Mouse (Mus musculus) right cerebral cortex, postnatal 4 days (tissue): ENCODE results near the gene Nat10.

ENCODE experiments used
- DNase-seq: peaks from one replicate; pipeline ENCODE4 v3.0.0-alpha.2; 2022

Nat10 gene

GRCm38 (mm10) chr2:103743988-103744387 is 17.1 kb downstream of the Nat10 start:
- peak; percentile 78 for DNase-seq

GRCm38 (mm10) chr2:103743536-103743935 is 17.5 kb downstream of the Nat10 start:
- DNase-seq, result no peak

- DNase-seq, result no peak
Observed at GRCm38 (mm10) chr2:103742821-103743220, 18.2 kb downstream of the Nat10 start.

- no peak for DNase-seq
Observed at GRCm38 (mm10) chr2:103731423-103731822, 29.6 kb downstream of the Nat10 start.

- DNase-seq, result peak; percentile 40
Observed at GRCm38 (mm10) chr2:103730999-103731398, 30.1 kb downstream of the Nat10 start.

- DNase-seq, result no peak
Observed at GRCm38 (mm10) chr2:103728027-103728540, 33.0 kb downstream of the Nat10 start.

GRCm38 (mm10) chr2:103724521-103724920 is 36.5 kb downstream of the Nat10 start:
- DNase-seq, result no peak

- DNase-seq, result no peak
Observed at GRCm38 (mm10) chr2:103719292-103719646, 41.8 kb downstream of the Nat10 start.

GRCm38 (mm10) chr2:103718594-103719291 is 42.3 kb downstream of the Nat10 start:
- peak; percentile 78 for DNase-seq

GRCm38 (mm10) chr2:103714412-103714811 is 46.7 kb downstream of the Nat10 start:
- no peak for DNase-seq

- no peak for DNase-seq
Observed at GRCm38 (mm10) chr2:103713831-103714230, 47.2 kb downstream of the Nat10 start.

- no peak for DNase-seq
Observed at GRCm38 (mm10) chr2:103710849-103711248, 50.2 kb downstream of the Nat10 start.

- DNase-seq, result no peak
Observed at GRCm38 (mm10) chr2:103707056-103707776, 53.9 kb downstream of the Nat10 start.

- peak; percentile 72 for DNase-seq
Observed at GRCm38 (mm10) chr2:103706226-103706625, 54.8 kb downstream of the Nat10 start.

GRCm38 (mm10) chr2:103705826-103706225 is 55.2 kb downstream of the Nat10 start:
- no peak for DNase-seq

GRCm38 (mm10) chr2:103703865-103704264 is 57.2 kb downstream of the Nat10 start:
- no peak for DNase-seq

- no peak for DNase-seq
Observed at GRCm38 (mm10) chr2:103703336-103703735, 57.7 kb downstream of the Nat10 start.

- DNase-seq, result no peak
Observed at GRCm38 (mm10) chr2:103700514-103700913, 60.6 kb downstream of the Nat10 start.

- no peak for DNase-seq
Observed at GRCm38 (mm10) chr2:103696177-103696576, 64.9 kb downstream of the Nat10 start.

- DNase-seq, result no peak
Observed at GRCm38 (mm10) chr2:103694777-103695563, 66.1 kb downstream of the Nat10 start.

- DNase-seq, result no peak
Observed at GRCm38 (mm10) chr2:103692810-103693209, 68.3 kb downstream of the Nat10 start.

- DNase-seq, result no peak
Observed at GRCm38 (mm10) chr2:103691278-103691677, 69.8 kb downstream of the Nat10 start.

- DNase-seq, result no peak
Observed at GRCm38 (mm10) chr2:103690828-103691227, 70.2 kb downstream of the Nat10 start.
